Mouse (Mus musculus) lung, adult 18-20 months (tissue): Measurements from ENCODE around the gene Rpl4.
"Not testable (repeated sequence)": the region's sequence is repeated elsewhere in the genome, so short reads cannot be mapped to it uniquely, and the experiment has no call there.

Experiments used
- DNase-seq, 2 experiments: peaks; one replicate each; pipeline ENCODE4 v3.0.0; 2022; ENCODE audit warnings: mixed read lengths in 2 of 2

Gene Rpl4

DNA sequence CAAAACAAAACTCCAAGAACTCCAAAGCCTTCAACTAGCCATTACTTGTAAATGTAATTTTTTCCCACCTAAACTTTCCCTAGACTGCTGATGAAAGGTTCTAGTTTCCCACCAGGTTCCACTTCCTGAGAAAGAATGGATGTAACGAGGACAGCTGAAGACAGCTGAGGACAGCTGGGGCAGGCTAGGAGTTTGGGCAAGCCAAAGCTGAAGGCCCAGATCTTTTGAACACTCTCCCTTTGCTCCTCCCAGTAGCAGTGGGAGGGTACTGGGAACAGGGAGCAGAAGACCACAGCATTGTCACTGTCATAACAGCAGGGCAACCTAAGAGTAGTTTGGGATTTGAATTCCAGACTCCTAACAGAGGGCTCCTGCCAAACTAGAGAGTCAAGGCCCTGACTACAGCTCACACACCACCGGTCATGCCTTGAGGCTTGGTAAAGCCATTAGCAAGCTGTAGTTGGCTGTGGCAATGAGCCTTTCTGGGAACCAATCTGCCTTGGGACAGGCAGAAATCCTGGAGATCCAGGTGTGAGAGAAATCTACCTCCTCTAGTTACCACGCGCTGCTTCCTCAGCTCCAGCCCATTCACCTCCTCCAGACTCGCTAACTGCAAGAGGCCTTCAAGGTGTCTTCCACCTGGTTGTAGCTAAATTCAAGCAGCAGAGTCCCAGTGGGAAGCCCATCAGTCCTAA lies 25.0 kb downstream of the Rpl4 start:
- DNase-seq, result no peak

- DNase-seq, result not testable (repeated sequence)
Observed at GRCm38 (mm10) chr9:64198763-64199418, 25.7 kb downstream of the Rpl4 start.

GRCm38 (mm10) chr9:64199897-64200296 lies 26.7 kb downstream of the Rpl4 start:
- DNase-seq, result no peak

DNA sequence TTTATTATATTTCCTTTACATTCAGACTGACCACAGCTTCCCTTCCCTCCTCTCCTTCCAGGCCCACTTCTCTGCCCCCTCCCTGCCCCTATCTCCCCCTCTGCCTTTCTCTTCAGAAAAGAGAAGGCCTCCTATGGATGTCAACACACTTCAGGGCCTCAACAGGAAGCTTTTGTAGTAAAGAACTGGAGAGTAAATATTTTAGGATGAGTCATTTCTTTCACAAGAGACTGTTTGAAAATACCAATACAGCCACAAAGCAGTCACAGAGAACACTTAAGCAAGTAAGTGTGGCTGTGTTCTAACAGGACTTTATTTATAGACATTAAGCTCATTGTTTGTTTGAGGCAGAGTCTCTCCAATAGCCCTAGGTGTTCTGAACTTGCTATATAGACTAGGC lies 29.2 kb downstream of the Rpl4 start:
- DNase-seq, result peak in 1 of 2 experiments; percentile 12

GRCm38 (mm10) chr9:64202866-64203265 lies 29.7 kb downstream of the Rpl4 start:
- no peak for DNase-seq

DNA sequence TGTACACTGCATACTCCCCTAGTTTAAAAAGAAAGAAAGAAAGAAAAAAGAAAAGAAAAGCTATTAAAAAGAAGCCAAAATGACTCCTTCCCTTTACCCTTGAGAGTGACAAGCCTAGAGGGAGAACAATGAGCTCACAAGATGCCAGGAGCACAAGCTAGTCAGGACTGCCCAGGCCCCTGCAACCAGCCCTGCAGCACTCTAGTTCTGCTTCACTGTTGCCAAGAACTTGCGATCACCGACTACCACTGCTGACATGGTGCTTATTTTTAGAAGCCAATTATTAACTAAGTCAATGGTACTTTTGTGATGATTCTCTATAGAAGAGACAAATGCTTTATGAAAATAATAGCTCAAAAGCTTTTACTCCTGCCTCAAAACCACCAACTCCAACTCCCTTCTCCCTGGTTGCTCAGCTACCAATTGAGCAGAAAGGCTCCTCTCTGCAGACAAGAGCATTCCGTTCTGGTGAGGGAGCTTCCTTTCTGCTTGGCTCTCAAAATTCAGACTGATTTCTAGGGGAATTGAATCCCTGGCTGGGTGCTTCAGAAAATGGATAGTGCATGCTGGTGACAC lies 34.4 kb downstream of the Rpl4 start:
- DNase-seq, result no peak

GRCm38 (mm10) chr9:64214452-64214851 lies 41.3 kb downstream of the Rpl4 start:
- DNase-seq, result no peak

- DNase-seq, result no peak
Observed at GRCm38 (mm10) chr9:64216090-64216489, 42.9 kb downstream of the Rpl4 start.

DNA sequence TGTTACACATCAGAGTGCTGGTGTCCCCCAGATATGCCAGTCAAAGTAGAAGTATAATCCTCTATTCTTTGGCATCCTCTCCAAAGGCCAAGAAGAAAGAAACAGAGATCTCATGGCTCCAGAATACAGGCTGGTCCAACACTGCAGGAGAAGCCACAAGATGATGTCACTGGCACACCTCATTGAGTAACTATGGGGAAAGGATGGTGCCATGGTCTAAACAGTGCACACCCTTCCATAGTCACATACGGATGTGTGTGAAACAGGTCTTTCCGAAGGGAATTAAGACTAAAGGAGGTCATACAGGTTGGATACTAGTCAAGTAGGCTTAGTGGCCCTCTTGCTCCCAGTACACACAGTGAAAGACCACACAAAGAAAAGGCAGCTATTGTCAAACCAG lies 43.5 kb downstream of the Rpl4 start:
- no peak for DNase-seq

DNA sequence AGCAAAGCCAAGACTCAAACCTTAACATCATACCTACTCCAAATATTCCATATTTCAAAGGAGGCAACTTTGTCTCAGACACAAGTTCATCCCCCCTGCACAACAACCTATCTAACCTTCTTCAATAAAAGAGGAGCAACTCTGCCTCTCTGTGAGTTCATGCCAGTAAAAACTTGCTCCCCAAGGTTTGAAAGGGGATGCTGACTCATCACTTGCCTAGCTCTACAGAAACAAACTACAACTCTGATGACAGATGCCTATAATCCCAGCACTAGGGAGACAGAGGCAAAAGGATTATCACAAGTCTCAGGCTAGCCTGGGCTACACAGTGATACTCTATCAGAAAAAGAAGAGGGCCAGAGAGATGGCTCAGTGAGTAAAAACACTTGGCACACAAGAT lies 44.7 kb downstream of the Rpl4 start:
- no peak for DNase-seq

- no peak for DNase-seq
Observed at GRCm38 (mm10) chr9:64219305-64219704, 46.1 kb downstream of the Rpl4 start.

- no peak for DNase-seq
Observed at GRCm38 (mm10) chr9:64219772-64220420, 46.7 kb downstream of the Rpl4 start.

DNA sequence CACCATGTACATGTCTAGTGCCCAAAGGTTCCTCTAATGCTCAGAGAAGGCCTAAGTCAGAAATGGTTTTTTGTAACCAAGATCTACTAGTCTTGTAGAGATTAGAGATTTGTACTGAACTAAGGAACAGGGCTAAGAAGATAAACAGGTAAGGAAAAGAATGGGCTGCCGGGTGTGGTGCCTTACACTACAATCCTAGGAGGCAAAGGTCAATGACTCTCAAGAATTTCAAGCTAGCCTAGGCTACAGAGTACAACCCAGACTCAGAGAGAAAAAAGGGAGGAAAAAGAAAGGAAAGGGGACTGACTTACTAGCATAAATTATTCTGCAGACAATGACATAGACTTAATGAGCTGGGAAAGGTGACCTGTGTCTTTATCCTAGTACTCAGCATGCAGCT lies 47.4 kb downstream of the Rpl4 start:
- no peak for DNase-seq

DNA sequence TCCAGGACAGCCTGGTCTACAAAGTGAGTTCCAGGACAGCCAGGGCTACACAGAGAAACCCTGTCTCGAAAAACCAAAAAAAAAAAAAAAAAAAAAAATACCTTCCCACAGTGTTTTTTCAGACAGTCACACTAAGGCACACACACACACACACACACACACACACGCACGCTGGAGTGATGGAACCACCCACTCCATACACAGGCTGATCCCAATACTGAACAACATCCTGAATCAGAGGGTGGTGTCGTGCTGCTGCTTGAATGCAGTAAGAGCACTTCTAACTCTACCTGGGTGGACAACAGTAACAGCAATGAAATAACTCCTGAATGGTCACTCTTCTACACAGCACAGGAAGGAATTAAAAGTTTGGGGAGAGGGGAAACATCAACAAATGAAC lies 48.3 kb downstream of the Rpl4 start:
- no peak for DNase-seq

GRCm38 (mm10) chr9:64222098-64222497 lies 48.9 kb downstream of the Rpl4 start:
- no peak for DNase-seq

GRCm38 (mm10) chr9:64225805-64226204 lies 52.6 kb downstream of the Rpl4 start:
- no peak for DNase-seq

DNA sequence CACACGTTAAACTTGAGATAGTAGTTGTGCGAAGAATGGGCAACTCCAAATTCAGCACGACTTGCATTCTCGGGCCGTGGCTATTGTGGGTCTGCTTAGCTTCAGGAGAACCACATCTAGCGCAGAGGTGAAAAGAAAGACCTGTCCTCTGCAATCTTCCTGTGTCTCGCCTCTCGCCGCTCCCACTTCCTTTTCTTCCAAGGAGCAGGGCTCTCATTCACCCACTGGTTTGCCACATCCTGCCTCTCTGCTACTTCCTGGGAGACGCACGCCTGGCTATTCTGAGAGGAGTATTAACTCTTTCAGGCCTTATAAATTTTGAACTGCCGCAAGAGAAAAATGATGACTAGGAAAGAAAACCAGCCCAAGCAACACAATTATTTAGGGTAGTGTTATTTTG lies 54.6 kb downstream of the Rpl4 start:
- peak; percentile 25 to 26 for DNase-seq
